Comparison of ENCODE assay signal across 9 mouse cellular contexts in genomic region chr10:105489970-105490735, GRCm38 (mm10).
DNase-seq lines count a peak whose midpoint lies in the region; ATAC-seq and TF ChIP-seq lines count a peak whose summit lies in the region.
"Had no signal": no experiment of that assay in that cellular context is flagged by ENCODE, and none has a peak within 500 bp of the region (broad histone marks: within the 10 kb centered on the region; RNA-seq: fewer than 3 reads in every experiment).

No protein-coding gene starts in this region.

- peak overlapping the region; percentile 26; the same call in 1 of the 2 replicates for H3K27ac ChIP-seq in forebrain, embryonic 10.5 days
- H3K27ac ChIP-seq in forebrain, embryonic 15.5 days (replicated peaks), result no peak overlapping the region
- H3K27ac ChIP-seq in hindbrain, embryonic 11.5 days (ENCODE audit: low read depth, low read length), result 0 out of 2 replicates have a peak overlapping the region, but pooled peaks have one; percentile 3
- H3K27ac ChIP-seq in midbrain, embryonic 13.5 days, result peak overlapping the region; percentile 36

- H3K27me3 ChIP-seq in forebrain, embryonic 10.5 days (ENCODE audit: poor library complexity, severe bottlenecking), result peaks cover 70% of the 10 kb centered on the region
- no peaks in the 10 kb centered on the region for H3K27me3 ChIP-seq in forebrain, embryonic 15.5 days
- H3K27me3 ChIP-seq in hindbrain, embryonic 11.5 days (ENCODE audit: control insufficient read depth, insufficient read depth, low read length), result no peaks in the 10 kb centered on the region; the same call in 1 of the 2 replicates
- H3K27me3 ChIP-seq in midbrain, embryonic 13.5 days, result no peaks in the 10 kb centered on the region

- no peak for ATAC-seq in forebrain, embryonic 15.5 days (replicated peaks)
- ATAC-seq in hindbrain, embryonic 11.5 days (ENCODE audit: low FRiP score), result peak; percentile 90
- ATAC-seq in midbrain, embryonic 13.5 days, result peak; percentile 84

- H3K4me3 ChIP-seq in forebrain, embryonic 10.5 days, result no peak overlapping the region
- no peak overlapping the region for H3K4me3 ChIP-seq in forebrain, embryonic 15.5 days
- H3K4me3 ChIP-seq in hindbrain, embryonic 11.5 days (ENCODE audit: low read depth, low read length), result no peak overlapping the region
- H3K4me3 ChIP-seq in midbrain, embryonic 13.5 days (replicated peaks), result no peak overlapping the region

- no peaks in the 10 kb centered on the region for H3K36me3 ChIP-seq in forebrain, embryonic 10.5 days (replicated peaks)
- no peaks in the 10 kb centered on the region for H3K36me3 ChIP-seq in forebrain, embryonic 15.5 days
- no peaks in the 10 kb centered on the region for H3K36me3 ChIP-seq in hindbrain, embryonic 11.5 days (ENCODE audit: control insufficient read depth, insufficient read depth, low read length)
- no peaks in the 10 kb centered on the region for H3K36me3 ChIP-seq in midbrain, embryonic 13.5 days

- no peak overlapping the region for H3K9ac ChIP-seq in forebrain, embryonic 15.5 days (replicated peaks)
- H3K9ac ChIP-seq in hindbrain, embryonic 11.5 days (ENCODE audit: low read depth, low read length), result no peak overlapping the region
- no peak overlapping the region for H3K9ac ChIP-seq in midbrain, embryonic 13.5 days (replicated peaks)

- no peak overlapping the region for H3K4me2 ChIP-seq in forebrain, embryonic 15.5 days (replicated peaks)
- no peak overlapping the region for H3K4me2 ChIP-seq in hindbrain, embryonic 11.5 days (replicated peaks; ENCODE audit: low read depth, low read length)
- H3K4me2 ChIP-seq in midbrain, embryonic 13.5 days (replicated peaks), result peak overlapping the region; percentile 5

- peaks cover 20% of the 10 kb centered on the region for H3K4me1 ChIP-seq in forebrain, embryonic 10.5 days
- no peaks in the 10 kb centered on the region for H3K4me1 ChIP-seq in forebrain, embryonic 15.5 days
- H3K4me1 ChIP-seq in hindbrain, embryonic 11.5 days (replicated peaks; ENCODE audit: control insufficient read depth, insufficient read depth, low read length), result no peaks in the 10 kb centered on the region; the same call in 1 of the 2 replicates
- H3K4me1 ChIP-seq in midbrain, embryonic 13.5 days (replicated peaks), result peaks cover 10% of the 10 kb centered on the region

- TF ChIP-seq CTCF in brain, embryonic 14.5 days (IDR thresholded peaks at IDR 0.05; ENCODE audit: borderline replicate concordance, extremely low read depth, insufficient read depth, insufficient read length), result no peak

- 59% methylated on average over 14 of the region's 14 CpGs for WGBS in forebrain, embryonic 10.5 days
- 53% methylated on average over 14 of the region's 14 CpGs for WGBS in forebrain, embryonic 15.5 days
- 54% methylated on average over 14 of the region's 14 CpGs for WGBS in hindbrain, embryonic 11.5 days
- WGBS in midbrain, embryonic 13.5 days, result 36% methylated on average over 14 of the region's 14 CpGs

- DNase-seq in forebrain, embryonic 10.5 days (ENCODE audit: extremely low spot score, low spot score), result no peak
- peak; percentile 47 for DNase-seq in brain, embryonic 14.5 days (ENCODE audit: low read depth)
- DNase-seq in hindbrain, embryonic 11.5 days (ENCODE audit: low spot score), result peak; percentile 45
- no peak for DNase-seq in c-Kit-positive CD71-positive TER-119-positive erythroid progenitor cells, embryonic 14.5 days (ENCODE audit: low spot score)
- DNase-seq in thymus, postnatal 10 days (ENCODE audit: low spot score in 2 of 2), result no peak
- no peak for DNase-seq in cerebellum, adult 11 months
- DNase-seq: cerebellum, adult 18-20 months had no signal

- no peaks in the 10 kb centered on the region for H3K9me3 ChIP-seq in forebrain, embryonic 10.5 days
- H3K9me3 ChIP-seq in forebrain, embryonic 15.5 days, result no peaks in the 10 kb centered on the region
- H3K9me3 ChIP-seq in hindbrain, embryonic 11.5 days (ENCODE audit: control insufficient read depth, low read length), result no peaks in the 10 kb centered on the region
- H3K9me3 ChIP-seq in midbrain, embryonic 13.5 days, result no peaks in the 10 kb centered on the region

- no peak for TF ChIP-seq POLR2A in brain, embryonic 14.5 days (IDR thresholded peaks at IDR 0.05; ENCODE audit: borderline replicate concordance, extremely low read depth, insufficient read depth, insufficient read length, poor library complexity, severe bottlenecking)

Comparison
In these comparisons a context has a peak if more than half of its experiments do, and no peak if none do; other contexts are left out.
1. DNase-seq: peak in brain, embryonic 14.5 days (single experiment) and hindbrain, embryonic 11.5 days (single experiment); none in forebrain, embryonic 10.5 days (single experiment), c-Kit-positive CD71-positive TER-119-positive erythroid progenitor cells, embryonic 14.5 days (single experiment), thymus, postnatal 10 days (0 of 2) and cerebellum, adult 11 months (single experiment).